Comparison of ENCODE assay signal across 9 mouse cellular contexts in genomic region chr16:23100099-23100575, GRCm38 (mm10). TPM values are rescaled to one million over a fixed set of nuclear protein-coding genes. Genes with fewer than 3 reads are reported as not detected.
A peak's percentile ranks its signal among the peaks of the same experiment; 100 is the strongest.
DNase-seq lines count a peak whose midpoint lies in the region; ATAC-seq and TF ChIP-seq lines count a peak whose summit lies in the region.
"Had no signal": no experiment of that assay in that cellular context is flagged by ENCODE, and none has a peak within 500 bp of the region (broad histone marks: within the 10 kb centered on the region; RNA-seq: fewer than 3 reads in every experiment).

No protein-coding gene starts in this region.

- peak overlapping the region; percentile 73 for H3K4me2 ChIP-seq in heart, embryonic 13.5 days
- H3K4me2 ChIP-seq in limb, embryonic 14.5 days (replicated peaks; ENCODE audit: low read depth, low read length, severe bottlenecking), result peak overlapping the region; percentile 63

- H3K9me3 ChIP-seq in G1E (replicated peaks), result no peaks in the 10 kb centered on the region
- H3K9me3 ChIP-seq in heart, embryonic 13.5 days, result no peaks in the 10 kb centered on the region
- no peaks in the 10 kb centered on the region for H3K9me3 ChIP-seq in limb, embryonic 14.5 days (ENCODE audit: control insufficient read depth, low read length)

- H3K36me3 ChIP-seq in G1E (replicated peaks), result no peaks in the 10 kb centered on the region
- no peaks in the 10 kb centered on the region for H3K36me3 ChIP-seq in heart, embryonic 13.5 days
- H3K36me3 ChIP-seq in limb, embryonic 14.5 days (ENCODE audit: control insufficient read depth, insufficient read depth, low read length), result no peaks in the 10 kb centered on the region

- no peak for ATAC-seq in G1E (ENCODE audit: extremely low read depth, insufficient number of reproducible peaks, low FRiP score, poor library complexity, severe bottlenecking)
- ATAC-seq in heart, embryonic 13.5 days (ENCODE audit: extremely low read depth, insufficient number of reproducible peaks, low FRiP score, low TSS enrichment), result no peak
- ATAC-seq in limb, embryonic 14.5 days (ENCODE audit: low FRiP score, low read depth), result peak; percentile 70

- peak overlapping the region; percentile 77 for H3K9ac ChIP-seq in heart, embryonic 13.5 days
- H3K9ac ChIP-seq in limb, embryonic 14.5 days (ENCODE audit: low read depth, low read length, severe bottlenecking), result peak overlapping the region; percentile 52

- peaks cover 40% of the 10 kb centered on the region for H3K4me1 ChIP-seq in G1E (ENCODE audit: insufficient read depth, low read depth, low read length)
- H3K4me1 ChIP-seq in heart, embryonic 13.5 days, result peaks cover 21% of the 10 kb centered on the region
- H3K4me1 ChIP-seq in limb, embryonic 14.5 days (ENCODE audit: control insufficient read depth, insufficient read depth, low read length), result peaks cover 5% of the 10 kb centered on the region; the same call in 1 of the 2 replicates

- H3K4me3 ChIP-seq in G1E (ENCODE audit: low read depth, low read length), result peak overlapping the region; percentile 60
- H3K4me3 ChIP-seq in heart, embryonic 13.5 days, result peak overlapping the region; percentile 51
- peak overlapping the region; percentile 35 for H3K4me3 ChIP-seq in limb, embryonic 14.5 days (replicated peaks; ENCODE audit: low read length)

- no peak for TF ChIP-seq CTCF in G1E (IDR thresholded peaks at IDR 0.05; ENCODE audit: low read depth, low read length)

- WGBS in heart, embryonic 13.5 days, result 3% methylated on average over 9 of the region's 9 CpGs
- WGBS in limb, embryonic 14.5 days, result 3% methylated on average over 9 of the region's 9 CpGs

- no peak for TF ChIP-seq POLR2A in limb, embryonic 14.5 days (IDR thresholded peaks at IDR 0.05; ENCODE audit: borderline replicate concordance, extremely low read depth, insufficient read depth, insufficient read length)

- DNase-seq in adrenal gland, postnatal 36 days, result peak; percentile 22 to 54
- DNase-seq in adrenal gland, adult 18-20 months (ENCODE audit: low spot score in 2 of 2), result no peak
- peak; percentile 22 for DNase-seq in G1E (ENCODE audit: low spot score)
- no peak for DNase-seq in limb, embryonic 14.5 days (ENCODE audit: low spot score)
- peak; percentile 56 for DNase-seq in neural tube, embryonic 10.5 days (ENCODE audit: extremely low spot score, low spot score)
- no peak for DNase-seq in cerebellum, postnatal 4 days (ENCODE audit: low spot score in 2 of 2)
- no peak for DNase-seq in urinary bladder, adult 18-20 months (ENCODE audit: low spot score in 2 of 2)

- peak overlapping the region; percentile 73 for H3K27ac ChIP-seq in heart, embryonic 13.5 days (replicated peaks)
- no peak overlapping the region for H3K27ac ChIP-seq in limb, embryonic 14.5 days (replicated peaks; ENCODE audit: low read depth, low read length)

- no peaks in the 10 kb centered on the region for H3K27me3 ChIP-seq in G1E (ENCODE audit: insufficient read depth, low read length)
- H3K27me3 ChIP-seq in heart, embryonic 13.5 days (replicated peaks), result no peaks in the 10 kb centered on the region
- no peaks in the 10 kb centered on the region for H3K27me3 ChIP-seq in limb, embryonic 14.5 days (ENCODE audit: control insufficient read depth, insufficient read depth, low read length)

RNA-seq across cellular contexts. Expression of gene Eif4a2, which starts 7.1 kb away (rescaled TPM):
- 100 to 1,000 TPM; 505 to 659 TPM for total RNA-seq in adrenal gland, postnatal 36 days (2021)
- total RNA-seq in adrenal gland, adult 18-20 months (2021), result 100 to 1,000 TPM; 551 to 581 TPM
- total RNA-seq in G1E (2014; fragmentation: Nextera tagmentation), result 776 and 797 TPM in 2 replicates
- total RNA-seq in G1E (2017), result 849 and 913 TPM in 2 replicates
- 8.4 and 10.5 TPM in 2 replicates for polyA plus RNA-seq in G1E (2012)
- polyA plus RNA-seq in heart, embryonic 13.5 days (2015; fragmentation: Nextera tagmentation; extraction: Ambion mirVana), result 147 and 163 TPM in 2 replicates
- polyA plus RNA-seq in limb, embryonic 14.5 days (2012; rRNA removed), result 640 and 683 TPM in 2 replicates
- 260 and 283 TPM in 2 replicates for polyA plus RNA-seq in limb, embryonic 14.5 days (2014; fragmentation: Nextera tagmentation; extraction: Ambion mirVana)

RNA-seq across cellular contexts. Expression of gene Rfc4, which starts 27.4 kb away (rescaled TPM):
- 1 to 10 TPM; 8.8 TPM for total RNA-seq in adrenal gland, postnatal 36 days (2021)
- 1 to 10 TPM; 4.3 to 7.7 TPM for total RNA-seq in adrenal gland, adult 18-20 months (2021)
- total RNA-seq in G1E (2014; fragmentation: Nextera tagmentation) (181 and 229 TPM in 2 replicates), G1E (2017) (87.3 and 90.1 TPM in 2 replicates)
- 29.7 and 49.2 TPM in 2 replicates for polyA plus RNA-seq in G1E (2012)
- polyA plus RNA-seq in heart, embryonic 13.5 days (2015; fragmentation: Nextera tagmentation; extraction: Ambion mirVana), result 93.0 and 96.8 TPM in 2 replicates
- polyA plus RNA-seq in limb, embryonic 14.5 days (2012; rRNA removed), result 9.0 and 12.1 TPM in 2 replicates
- polyA plus RNA-seq in limb, embryonic 14.5 days (2014; fragmentation: Nextera tagmentation; extraction: Ambion mirVana), result 90.1 and 91.4 TPM in 2 replicates

RNA-seq across cellular contexts. Expression of gene Kng1, which starts 42.5 kb away (rescaled TPM):
- total RNA-seq in adrenal gland, postnatal 36 days (2021), result 1 to 10 TPM in 1 of 2 experiments, under 1 TPM in 1; 0.36 to 1.3 TPM
- total RNA-seq in adrenal gland, adult 18-20 months (2021), result 1 to 10 TPM in 1 of 2 experiments, under 1 TPM in 1; 0.60 to 1.1 TPM
- not detected in 2 replicates for total RNA-seq in G1E (2014; fragmentation: Nextera tagmentation)
- 0.12 TPM in 1 of 2 replicates, not detected in the other for total RNA-seq in G1E (2017)
- not detected in 2 replicates for polyA plus RNA-seq in G1E (2012)
- polyA plus RNA-seq in heart, embryonic 13.5 days (2015; fragmentation: Nextera tagmentation; extraction: Ambion mirVana), result 0.94 and 8.3 TPM in 2 replicates
- polyA plus RNA-seq in limb, embryonic 14.5 days (2012; rRNA removed), result 0.23 and 0.60 TPM in 2 replicates
- polyA plus RNA-seq in limb, embryonic 14.5 days (2014; fragmentation: Nextera tagmentation; extraction: Ambion mirVana), result 0.14 TPM in 1 of 2 replicates, not detected in the other
- polyA plus RNA-seq: C2C12 had no signal

RNA-seq across cellular contexts. Expression of gene Adipoq, which starts 46.2 kb away (rescaled TPM):
- total RNA-seq in adrenal gland, postnatal 36 days (2021), result 100 to 1,000 TPM; 289 to 393 TPM
- total RNA-seq in adrenal gland, adult 18-20 months (2021), result 100 to 1,000 TPM; 265 to 655 TPM
- not detected in 2 replicates for total RNA-seq in G1E (2014; fragmentation: Nextera tagmentation)
- 0.16 TPM in 1 of 2 replicates, not detected in the other for total RNA-seq in G1E (2017)
- polyA plus RNA-seq in G1E (2012), result not detected in 2 replicates
- polyA plus RNA-seq in heart, embryonic 13.5 days (2015; fragmentation: Nextera tagmentation; extraction: Ambion mirVana), result 0.15 TPM in 1 of 2 replicates, not detected in the other
- polyA plus RNA-seq in limb, embryonic 14.5 days (2012; rRNA removed), result 0.29 and 0.38 TPM in 2 replicates
- polyA plus RNA-seq in limb, embryonic 14.5 days (2014; fragmentation: Nextera tagmentation; extraction: Ambion mirVana), result 0.26 TPM in 1 of 2 replicates, not detected in the other
- polyA plus RNA-seq: C2C12 had no signal

Comparison
In these comparisons a context has a peak if more than half of its experiments do, and no peak if none do; other contexts are left out.
1. DNase-seq: peak in adrenal gland, postnatal 36 days (2 of 2), G1E (single experiment) and neural tube, embryonic 10.5 days (single experiment); none in adrenal gland, adult 18-20 months (0 of 2), limb, embryonic 14.5 days (single experiment), cerebellum, postnatal 4 days (0 of 2) and urinary bladder, adult 18-20 months (0 of 2).
2. RNA of gene Rfc4, which starts 27.4 kb away (total RNA-seq): 87.3 to 229 TPM in G1E; 8.8 TPM in adrenal gland, postnatal 36 days and 4.3 to 7.7 TPM in adrenal gland, adult 18-20 months; every median in the first group is over 4 times any median in the second.
3. Peak in every context shown above with its lines, with median percentiles within 50 percentile points of each other: H3K4me3 ChIP-seq.